Mouse (Mus musculus) urinary bladder, postnatal 25 days (tissue): ENCODE measurements around the gene Zfp280d.
A peak's percentile ranks its signal among the peaks of the same experiment; 100 is the strongest.
"Not testable (repeated sequence)": the region's sequence is repeated elsewhere in the genome, so short reads cannot be mapped to it uniquely, and the experiment has no call there.

Source experiments
- DNase-seq: peaks from one replicate; pipeline ENCODE4 v3.0.0; 2022; ENCODE audit warnings: low spot score

Zfp280d gene

DNA sequence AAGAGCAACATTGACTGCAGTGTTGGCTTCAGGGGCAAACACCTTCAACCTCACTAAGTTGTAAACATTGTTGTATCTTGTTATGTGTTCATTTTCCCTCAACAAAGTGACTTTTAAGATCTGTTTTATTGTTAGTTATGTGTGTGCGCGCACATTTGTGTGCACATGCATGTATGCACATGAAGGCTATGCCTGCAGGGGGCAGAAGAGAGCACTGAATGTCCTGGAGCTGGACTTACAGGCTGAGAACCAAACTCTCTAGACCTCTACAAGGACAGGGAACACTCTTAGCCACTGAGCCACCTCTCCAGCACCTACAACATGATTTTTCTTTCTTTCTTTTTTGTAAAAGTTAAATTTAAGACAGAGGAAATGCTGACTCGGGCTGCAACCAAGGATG is 99.4 kb downstream of the Zfp280d start:
- DNase-seq = no peak

DNA sequence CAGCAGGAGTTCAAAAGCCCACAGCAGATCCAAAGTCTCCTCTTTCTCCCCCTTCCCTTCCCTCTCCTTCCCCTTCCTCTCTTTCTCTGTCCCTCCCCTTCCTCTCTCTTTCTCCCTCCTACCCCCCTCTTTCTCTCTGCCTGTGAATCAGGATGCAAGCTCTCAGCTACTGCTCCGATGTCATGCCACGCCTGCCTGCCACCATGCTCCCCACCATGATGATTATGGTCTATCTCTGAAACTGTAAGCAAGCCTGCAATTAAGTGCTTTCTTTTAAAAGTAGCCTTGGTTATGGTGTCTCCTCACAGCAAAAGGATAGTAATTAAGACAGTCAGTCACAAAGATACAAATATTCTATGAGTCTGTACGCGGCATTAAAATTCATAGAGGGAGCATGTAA is 100.3 kb downstream of the Zfp280d start:
- DNase-seq = no peak

DNA sequence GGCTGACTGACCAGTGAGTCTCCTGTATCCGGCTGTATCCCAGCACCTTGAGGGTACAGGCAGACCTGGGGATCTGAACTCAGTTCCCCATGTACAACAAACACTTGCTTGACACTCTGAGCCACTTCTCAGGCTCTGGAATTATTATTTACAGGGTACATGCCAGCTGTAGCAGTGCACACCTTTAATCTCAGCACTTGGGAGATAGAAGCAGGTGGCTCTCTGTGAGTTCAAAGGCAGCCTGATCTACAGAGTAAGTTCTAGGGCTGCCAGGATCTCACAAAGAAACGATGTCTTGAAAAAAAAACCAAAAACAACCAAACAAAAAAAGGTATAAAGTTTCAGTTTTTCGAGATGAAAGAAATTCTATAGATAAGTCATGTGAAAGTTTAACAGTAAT is 101.0 kb downstream of the Zfp280d start:
- no peak for DNase-seq

DNA sequence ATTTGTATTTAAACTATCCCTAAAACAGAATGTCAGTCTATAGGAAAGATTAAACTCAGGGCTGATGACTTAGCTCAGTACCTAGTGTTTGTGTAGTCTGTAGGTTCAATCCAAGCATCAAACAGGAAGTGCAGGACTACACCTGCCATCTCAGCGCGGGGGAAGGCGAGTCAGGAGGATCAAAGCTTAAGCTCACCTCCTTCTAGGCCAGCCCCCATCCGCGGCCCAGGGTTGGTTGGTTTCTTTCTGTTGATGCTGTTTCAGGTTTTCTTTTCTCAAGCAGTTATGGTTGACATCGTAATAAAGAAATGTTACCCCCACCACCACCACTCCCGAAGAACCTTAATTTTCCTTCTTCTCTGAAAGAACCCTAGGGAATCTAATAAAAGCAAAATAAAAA is 111.1 kb downstream of the Zfp280d start:
- DNase-seq = no peak

DNA sequence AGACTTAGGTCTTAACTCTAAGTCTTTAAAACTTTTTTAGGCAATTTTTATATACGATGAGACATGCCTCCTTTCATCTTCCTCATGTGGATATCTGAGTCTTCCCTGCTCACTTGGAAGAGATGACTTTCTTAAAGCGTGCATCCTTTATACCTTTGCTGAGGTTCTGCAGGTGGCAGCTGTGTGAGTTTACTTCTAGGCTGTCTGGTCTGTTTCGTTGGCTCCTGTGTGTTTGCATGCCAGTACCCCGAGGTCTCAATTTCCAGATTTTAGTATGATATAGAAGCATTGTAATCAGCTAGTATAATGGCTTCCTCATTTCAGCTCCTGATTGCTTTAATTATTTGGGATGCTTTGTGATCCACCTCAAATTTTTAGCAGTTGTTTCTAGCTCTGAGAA is 114.3 kb downstream of the Zfp280d start:
- DNase-seq = no peak

DNA sequence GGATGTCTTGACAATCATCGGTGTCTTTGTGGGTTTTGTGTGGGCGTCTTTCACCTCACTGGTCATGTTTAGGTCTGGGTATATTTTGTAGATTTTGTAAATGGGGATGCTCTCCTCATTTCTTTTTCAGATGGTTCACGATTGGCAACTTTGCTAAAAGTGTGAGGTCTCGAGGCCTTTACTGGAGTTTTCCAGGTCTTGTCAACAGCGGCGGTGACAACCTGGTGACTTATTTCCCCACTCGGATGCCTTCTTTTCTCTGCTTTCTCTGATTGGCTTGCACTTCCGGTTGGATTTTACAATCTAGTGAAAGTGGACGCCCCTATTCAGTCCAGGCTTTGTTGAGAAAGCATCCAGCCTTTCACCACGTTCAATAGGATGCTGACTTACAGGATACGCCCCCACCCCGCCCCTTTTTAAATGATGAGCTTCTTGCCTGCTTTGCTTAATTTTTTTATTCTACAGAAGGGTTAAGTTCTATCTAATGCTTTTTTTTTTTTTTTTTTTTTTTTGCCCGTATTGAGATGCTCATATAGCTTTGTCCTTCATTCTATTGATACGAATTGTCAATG is 114.9 kb downstream of the Zfp280d start:
- no peak for DNase-seq

DNA sequence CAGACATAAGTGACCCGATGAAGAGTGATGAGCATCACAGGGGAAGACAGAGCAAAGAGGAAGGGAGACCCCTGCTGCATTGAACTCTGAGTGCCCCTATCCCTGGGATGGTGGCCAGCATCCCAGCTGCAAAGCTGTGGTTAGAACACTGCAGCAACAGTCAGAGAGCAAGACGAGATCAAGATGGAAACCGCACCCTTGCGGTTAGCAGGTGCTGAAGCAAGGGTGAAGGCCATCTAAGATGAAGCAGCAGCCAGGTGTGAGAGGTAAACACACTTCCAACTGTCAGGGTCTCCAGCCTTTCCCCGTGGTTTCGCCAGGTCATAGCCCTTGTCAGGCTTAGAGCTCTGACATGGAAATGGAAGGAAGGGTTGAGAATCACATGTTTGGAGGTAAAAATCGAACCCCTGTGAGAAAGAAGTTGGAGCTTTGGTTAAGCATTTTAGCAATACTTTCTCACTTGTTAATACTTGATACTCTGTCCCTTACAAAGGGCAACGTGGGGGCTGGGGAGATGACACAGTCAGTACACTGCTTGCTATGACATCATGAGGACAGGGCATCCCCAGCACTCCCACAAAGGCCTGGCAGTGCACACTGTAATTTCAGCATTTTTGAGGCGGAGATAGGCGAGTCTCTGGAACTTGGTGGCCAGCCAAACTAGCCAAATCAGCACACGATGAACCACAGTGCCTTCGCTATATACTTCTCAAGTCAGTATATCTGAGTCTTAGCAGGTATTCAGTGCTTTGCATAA is 115.8 kb downstream of the Zfp280d start:
- DNase-seq = no peak

DNA sequence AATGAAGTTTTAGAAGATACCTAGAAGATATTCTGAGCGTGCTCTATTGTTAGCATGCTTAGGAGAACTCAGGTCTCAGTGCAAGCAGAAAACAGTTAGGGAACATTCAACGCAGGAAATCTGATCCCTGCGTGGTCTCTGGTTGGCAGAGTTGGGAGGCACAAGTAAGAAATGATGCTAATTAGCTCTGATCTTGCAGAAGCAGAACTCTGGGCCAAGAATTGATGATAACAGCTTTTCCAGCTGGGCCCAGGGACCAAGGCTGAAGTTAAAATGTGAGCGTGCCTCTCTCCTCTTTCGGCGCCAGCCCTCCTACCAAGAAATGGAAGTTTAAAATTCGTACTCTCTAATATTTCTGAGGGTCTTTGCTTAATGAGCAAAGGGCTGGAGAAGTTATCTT is 118.0 kb downstream of the Zfp280d start:
- no peak for DNase-seq

DNA sequence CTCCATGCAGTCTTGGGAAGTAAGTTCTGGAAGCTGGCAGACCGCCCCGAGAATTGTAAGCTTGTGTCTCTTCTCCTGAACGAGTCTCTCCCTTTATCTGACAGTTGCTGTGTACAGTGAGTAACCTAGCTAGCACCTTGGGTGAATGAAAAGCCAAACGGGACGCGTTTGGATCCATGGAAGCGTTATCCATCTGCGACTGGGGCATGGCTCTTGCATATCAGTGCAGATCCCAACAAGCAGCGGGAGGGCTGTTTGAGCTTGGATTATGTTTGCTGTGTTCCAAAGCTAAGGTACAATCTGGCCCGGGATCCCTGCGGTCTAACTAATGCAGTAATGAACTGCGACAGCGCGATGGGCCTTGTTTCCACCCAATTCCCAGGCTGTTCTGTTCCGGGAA is 118.6 kb downstream of the Zfp280d start:
- no peak for DNase-seq

DNA sequence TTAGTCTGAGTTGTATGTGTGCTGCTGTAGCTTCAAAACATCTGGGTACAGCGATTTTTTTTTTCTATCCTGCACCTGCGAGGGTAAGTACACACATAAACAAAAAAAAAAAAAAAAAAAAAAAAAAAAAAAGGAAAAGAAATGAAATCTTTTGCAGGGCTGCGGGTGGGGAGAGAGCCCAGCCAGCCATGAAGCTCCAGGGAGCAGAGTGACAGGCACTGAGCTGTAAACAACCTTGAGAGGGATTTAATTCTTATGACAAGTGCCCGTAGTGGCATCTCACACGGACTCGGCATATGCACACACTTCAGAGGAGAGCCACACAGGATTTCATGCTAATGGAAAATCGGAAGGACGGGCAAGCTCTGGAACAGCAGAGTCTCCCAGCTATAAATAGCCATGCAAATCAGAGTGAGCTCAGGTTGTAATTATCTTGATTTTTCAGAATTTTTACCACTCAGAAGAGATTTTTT is 119.2 kb downstream of the Zfp280d start:
- no peak for DNase-seq

DNA sequence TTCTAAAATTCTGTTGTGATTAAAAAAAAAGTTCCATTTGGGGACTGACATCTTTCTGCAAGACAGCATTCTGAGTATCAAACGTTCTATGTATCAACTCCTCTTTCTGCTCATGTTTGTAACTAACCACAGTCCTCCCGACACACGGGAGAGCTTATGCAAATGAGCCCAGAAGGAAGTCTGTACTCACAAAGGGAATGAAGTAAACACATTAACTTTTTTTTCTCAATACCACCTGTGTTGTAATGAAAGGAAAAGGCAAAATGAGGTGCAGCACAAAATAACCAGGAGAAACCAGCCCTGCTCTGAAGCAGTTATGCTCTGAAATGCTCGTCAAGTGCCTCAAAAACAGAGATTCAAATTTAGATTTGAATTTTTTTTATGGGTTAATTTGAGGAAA is 125.5 kb downstream of the Zfp280d start:
- no peak for DNase-seq

DNA sequence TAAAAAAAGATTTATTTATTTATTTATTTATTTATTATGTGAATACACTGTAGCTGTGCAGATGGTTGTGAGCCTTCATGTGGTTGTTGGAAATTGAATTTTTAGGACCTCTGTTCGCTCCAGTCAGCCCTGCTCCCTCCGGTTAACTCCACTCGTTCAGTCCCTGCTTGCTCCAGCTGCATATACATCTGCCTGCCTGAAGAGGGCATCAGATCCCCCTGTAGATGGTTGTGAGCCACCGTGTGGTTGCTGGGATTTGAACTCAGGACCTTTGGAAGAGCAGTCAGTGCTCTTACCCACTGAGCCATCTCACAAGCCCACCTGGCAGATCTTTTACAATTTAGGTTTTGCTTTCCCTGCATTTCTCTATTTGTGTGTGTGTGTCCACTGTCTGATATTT is 127.1 kb downstream of the Zfp280d start:
- not testable (repeated sequence) for DNase-seq

DNA sequence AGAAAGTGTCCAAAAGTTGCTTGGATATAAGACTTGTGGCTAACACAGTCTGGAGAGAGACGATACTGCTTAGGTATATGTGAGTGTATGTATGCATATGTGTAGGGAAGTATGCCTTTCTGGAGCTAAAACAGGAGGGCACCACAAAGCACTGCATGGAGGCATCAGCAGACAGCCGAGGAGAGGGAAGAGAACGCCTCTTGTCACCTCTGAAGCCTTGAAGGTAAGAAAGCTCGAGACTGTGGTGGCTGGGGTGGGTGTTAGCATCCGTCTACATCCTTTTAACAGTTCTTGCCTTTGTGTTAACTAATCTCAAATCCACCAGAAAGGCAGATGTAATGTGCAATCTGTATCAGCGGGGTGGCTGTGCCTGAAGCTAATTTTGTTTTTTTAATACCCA is 128.8 kb downstream of the Zfp280d start:
- DNase-seq = no peak

DNA sequence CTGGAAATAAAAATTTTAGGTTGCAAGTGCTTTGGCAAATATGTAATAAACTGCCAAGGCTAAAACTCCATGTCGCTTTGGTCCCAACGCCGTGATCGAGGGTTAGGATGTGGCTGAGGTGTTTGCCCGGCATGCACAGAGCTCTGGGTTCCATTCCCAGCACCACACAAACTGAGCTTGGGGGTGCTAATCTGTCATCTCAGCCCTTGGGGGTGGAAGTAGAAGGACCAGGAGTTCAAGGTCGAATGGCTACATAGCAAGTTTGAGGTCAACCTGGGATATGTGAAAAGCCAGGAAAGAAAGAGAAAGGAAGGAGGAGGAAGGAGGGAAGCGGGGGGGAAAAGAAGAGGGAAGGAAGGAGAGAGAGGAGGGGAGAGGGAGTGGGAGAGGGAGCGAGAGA is 129.8 kb downstream of the Zfp280d start:
- DNase-seq = no peak

DNA sequence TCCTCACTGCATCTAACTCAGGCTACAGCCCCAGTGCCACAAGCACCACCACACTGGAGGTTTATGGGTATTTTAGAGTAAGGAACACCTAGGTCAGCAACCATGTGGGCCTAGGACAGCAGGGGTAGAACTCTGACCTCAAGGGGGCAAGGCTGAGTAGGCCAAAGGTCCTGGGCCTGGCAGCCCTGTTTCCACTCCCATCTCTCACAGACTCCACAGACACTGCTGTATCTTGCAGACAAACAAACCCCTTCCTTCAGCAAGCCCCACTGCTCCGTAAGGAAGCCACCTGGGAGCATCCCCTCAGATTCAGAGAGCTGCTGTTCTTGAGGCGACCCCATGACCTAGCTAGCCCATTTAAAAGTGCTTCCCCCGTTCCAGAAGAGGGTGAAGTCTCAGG is 130.3 kb downstream of the Zfp280d start:
- DNase-seq = no peak

DNA sequence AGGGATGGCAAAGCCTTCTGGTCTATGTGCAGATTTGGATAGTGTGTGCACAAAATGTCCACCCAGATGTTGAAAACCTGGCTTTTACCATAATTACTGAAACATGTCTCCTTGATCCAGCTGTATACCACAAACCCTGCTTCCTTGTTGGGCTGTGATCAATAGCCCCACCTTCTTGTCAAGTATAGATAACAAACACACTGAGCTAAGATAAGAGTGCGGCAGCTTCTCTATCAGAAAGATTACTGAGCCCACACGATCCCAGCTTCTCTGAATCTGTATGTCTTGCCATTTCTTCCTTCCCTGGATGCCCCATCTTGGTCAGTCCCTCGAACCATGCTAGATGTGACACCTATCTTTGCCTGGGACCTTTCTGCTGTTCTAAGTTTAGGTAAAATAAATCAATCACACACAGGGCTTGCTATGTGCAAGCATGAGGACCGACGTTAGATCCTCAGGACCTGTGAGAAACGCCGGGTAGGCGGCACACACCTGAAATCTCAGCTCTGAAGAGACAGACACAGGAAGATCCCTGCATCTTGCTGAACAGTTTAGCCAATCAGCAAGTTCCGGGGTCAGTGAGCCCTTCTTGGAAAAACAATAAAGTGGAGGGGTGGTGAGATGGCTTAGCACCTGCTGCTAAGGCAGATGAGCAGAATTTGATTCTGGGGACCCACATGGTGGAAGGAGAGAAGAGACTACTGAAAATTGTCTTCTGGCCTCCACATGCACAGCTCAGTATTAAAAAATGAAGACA is 131.4 kb downstream of the Zfp280d start:
- DNase-seq = no peak

DNA sequence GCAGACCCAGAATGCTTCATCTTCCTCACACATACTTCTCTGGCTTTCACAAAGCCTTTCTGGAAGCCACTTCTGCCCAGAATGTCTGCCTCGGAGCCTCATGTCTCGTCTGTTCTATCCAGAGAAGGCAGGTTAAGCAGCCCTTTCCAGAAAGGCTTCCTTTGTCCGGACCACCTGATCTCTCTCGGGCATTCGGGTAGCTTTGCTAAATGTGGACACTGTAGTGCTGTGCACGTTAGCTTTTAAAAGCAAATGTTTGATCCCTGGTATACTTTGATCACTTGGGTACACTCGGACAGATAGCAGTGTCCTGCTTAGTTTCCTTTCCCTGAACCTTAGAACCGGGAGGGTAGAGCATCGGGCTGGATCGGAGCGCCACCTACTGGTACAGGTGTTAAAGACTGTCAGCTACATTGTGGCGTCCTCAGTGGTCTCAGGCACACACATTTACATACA is 133.5 kb downstream of the Zfp280d start:
- peak; percentile 81 for DNase-seq

DNA sequence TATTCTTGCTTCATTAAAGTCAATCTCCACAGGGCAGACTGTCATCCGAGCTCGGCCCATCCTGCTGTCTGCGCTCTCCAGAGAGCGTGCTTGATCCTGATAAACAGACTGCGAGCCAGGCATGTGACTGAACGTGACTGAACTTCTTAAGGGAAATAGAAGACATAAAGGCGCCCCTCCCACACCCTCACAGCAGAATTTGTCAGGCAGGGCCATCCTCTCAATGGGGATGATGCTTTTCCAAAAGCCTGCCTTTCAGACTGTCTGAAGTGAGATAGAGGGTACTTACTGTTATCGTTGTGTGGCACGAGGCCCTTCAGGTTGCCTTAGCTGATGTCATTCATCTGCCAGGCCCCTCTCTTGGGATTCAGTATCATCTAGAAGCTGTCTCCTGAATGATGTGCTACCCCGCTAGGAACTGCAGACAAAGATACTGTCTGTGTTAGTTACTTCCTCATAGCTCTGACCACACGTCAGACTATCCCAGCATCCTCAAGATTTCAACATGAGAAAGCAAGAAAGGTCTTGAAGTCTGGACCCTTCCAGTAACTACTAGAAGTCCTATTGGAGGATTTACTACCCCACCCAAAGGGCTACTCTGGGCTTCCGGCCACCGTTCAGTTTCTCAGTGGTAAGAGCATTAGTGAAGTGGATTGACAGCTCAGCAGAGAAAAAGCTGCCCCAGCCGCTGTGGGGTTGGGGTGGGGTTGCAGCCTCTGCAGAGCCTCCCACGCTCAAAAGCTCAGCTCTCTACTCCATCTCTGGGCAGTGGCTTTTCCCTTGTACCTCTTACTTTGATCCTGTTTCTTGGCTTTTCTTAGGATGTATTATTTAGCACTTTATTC is 134.9 kb downstream of the Zfp280d start:
- DNase-seq = no peak

DNA sequence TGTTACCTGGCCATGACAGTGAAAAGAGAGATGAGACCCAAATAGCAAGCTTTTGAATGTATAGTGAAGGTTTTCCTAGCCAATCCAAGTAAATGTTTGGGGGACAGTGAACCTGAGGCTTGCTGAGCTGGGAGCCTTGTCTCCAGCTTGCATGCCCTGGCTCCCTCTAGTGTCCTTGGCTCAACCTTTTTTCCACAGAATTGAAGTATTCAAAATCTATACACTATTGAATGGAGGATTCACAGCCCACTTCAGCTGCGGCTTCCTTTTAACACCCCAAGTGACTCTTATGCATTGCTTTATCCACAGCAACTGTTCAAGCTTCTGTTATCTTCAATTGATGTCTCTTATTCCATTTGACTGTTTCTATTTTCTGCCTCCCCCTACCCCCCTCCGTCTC is 137.1 kb downstream of the Zfp280d start:
- DNase-seq = no peak
